Mouse (Mus musculus) liver, embryonic 11.5 days (tissue): Measurements from ENCODE around the gene Cerk. TPM values are rescaled to one million over a fixed set of nuclear protein-coding genes. Genes with fewer than 3 reads are reported as not detected.
"Not testable (repeated sequence)": the region's sequence is repeated elsewhere in the genome, so short reads cannot be mapped to it uniquely, and the experiment has no call there.

Source experiments
- ATAC-seq: fragments of 200-750 bp; cut with Nextera tagmentation; replicated peaks from 2 replicates; pipeline ENCODE4 v1.8.0; 2017; ENCODE audit warnings: moderate number of reproducible peaks, mild to moderate bottlenecking, moderate TSS enrichment, moderate library complexity; ENCODE audit not compliant: low FRiP score
- DNase-seq: peaks from one replicate; pipeline ENCODE4 v3.0.0-alpha.2; 2017; ENCODE audit warnings: low spot score
- H3K27ac ChIP-seq: fragments of 300-500 bp; sonication (generic); 2 replicates; pipeline ENCODE4 v1.5.1; 2014; ENCODE audit warnings: mild to moderate bottlenecking, low read depth, low read length, control low read depth
- H3K27me3 ChIP-seq: fragments of 300-500 bp; sonication (generic); replicated peaks from 2 replicates; pipeline ENCODE4 v1.6.1; 2014; ENCODE audit warnings: low read length, mixed read lengths; ENCODE audit not compliant: control insufficient read depth, insufficient read depth
- H3K36me3 ChIP-seq: fragments of 300-500 bp; sonication (generic); 2 replicates; pipeline ENCODE4 v1.6.1; 2014; ENCODE audit warnings: mild to moderate bottlenecking, low read length, moderate library complexity, mixed read lengths; ENCODE audit not compliant: control insufficient read depth, insufficient read depth
- H3K4me1 ChIP-seq: fragments of 300-500 bp; sonication (generic); replicated peaks from 2 replicates; pipeline ENCODE4 v1.6.1; 2014; ENCODE audit warnings: low read length, mixed read lengths; ENCODE audit not compliant: control insufficient read depth, insufficient read depth
- H3K4me2 ChIP-seq: fragments of 300-500 bp; sonication (generic); 2 replicates; pipeline ENCODE4 v1.6.1; 2014; ENCODE audit warnings: mild to moderate bottlenecking, control low read depth, moderate library complexity
- H3K4me3 ChIP-seq: fragments of 300-500 bp; sonication (generic); 2 replicates; pipeline ENCODE4 v1.5.1; 2014; ENCODE audit warnings: low read depth, low read length, control low read depth
- H3K9ac ChIP-seq: fragments of 300-500 bp; sonication (generic); 2 replicates; pipeline ENCODE4 v1.6.1; 2014; ENCODE audit warnings: low read depth, low read length, control low read depth
- H3K9me3 ChIP-seq: fragments of 300-500 bp; sonication (generic); 2 replicates; pipeline ENCODE4 v1.6.1; 2016; ENCODE audit warnings: low read length, inconsistent platforms, mixed read lengths; ENCODE audit not compliant: control insufficient read depth
- WGBS: fragments of 180-500 bp; shearing (Covaris S2); extraction: QIAGEN DNeasy Blood & Tissue Kit; methylation state at CpG from one replicate; pipeline ENCODE4 v1.1.7; 2014; 5-methylcytosine and 5-hydroxymethylcytosine counted together
- polyA plus RNA-seq: library from polyadenylated mRNA; unstranded; fragments of >200 nt; fragmentation: Nextera tagmentation; extraction: Ambion mirVana; gene quantifications from 2 replicates; pipeline ENCODE4 v1.2.1, GENCODE M21; 2014

Cerk gene
- polyA plus RNA-seq, 1 experiment from 2014 or later, result 8.5 TPM

GRCm38 (mm10) chr15:86201696-86202330, 15.9 kb upstream of the Cerk start:
- H3K4me1 ChIP-seq, result peaks cover 20% of the 10 kb centered on the region
- ATAC-seq (no peak), DNase-seq (no peak)
- 73% methylated on average over 9 of the region's 9 CpGs for WGBS
- no peak overlapping the region for H3K9ac ChIP-seq
- no peaks in the 10 kb centered on the region for H3K9me3 ChIP-seq
- no peaks in the 10 kb centered on the region for H3K36me3 ChIP-seq
- no peak overlapping the region for H3K4me2 ChIP-seq
- peak overlapping the region; percentile 21; the same call in 1 of the 2 replicates for H3K27ac ChIP-seq
- H3K4me3 ChIP-seq, result no peak overlapping the region
- no peaks in the 10 kb centered on the region for H3K27me3 ChIP-seq

GRCm38 (mm10) chr15:86201095-86201494, 15.2 kb upstream of the Cerk start:
- ATAC-seq, result no peak

GRCm38 (mm10) chr15:86200169-86200568, 14.2 kb upstream of the Cerk start:
- ATAC-seq (no peak), DNase-seq (no peak)
- Histone ChIP-seq H3K27me3 (no peaks in the 10 kb centered on the region), H3K36me3 (no peaks in the 10 kb centered on the region), H3K27ac (no peak overlapping the region), H3K9ac (no peak overlapping the region), H3K4me3 (no peak overlapping the region), H3K9me3 (no peaks in the 10 kb centered on the region), H3K4me2 (no peak overlapping the region), H3K4me1 (peaks cover 20% of the 10 kb centered on the region)
- WGBS, result 58% methylated on average over 4 of the region's 4 CpGs

More at GRCm38 (mm10) chr15:86201095-86201494, 15.2 kb upstream of the Cerk start:
- WGBS, result 39% methylated on average over 4 of the region's 4 CpGs
- Histone ChIP-seq H3K4me1 (peaks cover 20% of the 10 kb centered on the region), H3K9ac (no peak overlapping the region), H3K27me3 (no peaks in the 10 kb centered on the region), H3K4me2 (no peak overlapping the region), H3K27ac (no peak overlapping the region; the same call in none of the 2 replicates), H3K9me3 (no peaks in the 10 kb centered on the region), H3K36me3 (no peaks in the 10 kb centered on the region), H3K4me3 (no peak overlapping the region)
- no peak for DNase-seq

- ATAC-seq (no peak), DNase-seq (no peak)
- H3K4me1 ChIP-seq, result peaks cover 18% of the 10 kb centered on the region
- no peaks in the 10 kb centered on the region for H3K36me3 ChIP-seq
- no peak overlapping the region for H3K9ac ChIP-seq
- no peaks in the 10 kb centered on the region for H3K27me3 ChIP-seq
- H3K4me2 ChIP-seq, result no peak overlapping the region
- no peak overlapping the region for H3K27ac ChIP-seq
- H3K4me3 ChIP-seq, result no peak overlapping the region
- WGBS, result 72% methylated on average over 4 of the region's 4 CpGs
- no peaks in the 10 kb centered on the region for H3K9me3 ChIP-seq
These were observed 13.5 kb upstream of the Cerk start for GRCm38 (mm10) chr15:86199482-86199881.

- 77% methylated on average over 5 of the region's 5 CpGs for WGBS
- no peak for ATAC-seq
These were observed 13.1 kb upstream of the Cerk start for GRCm38 (mm10) chr15:86199052-86199451.

GRCm38 (mm10) chr15:86194676-86195453, 8.9 kb upstream of the Cerk start:
- not testable (repeated sequence) for H3K4me3 ChIP-seq, H3K4me2 ChIP-seq, DNase-seq, H3K27ac ChIP-seq, H3K9me3 ChIP-seq, H3K36me3 ChIP-seq, H3K27me3 ChIP-seq, H3K4me1 ChIP-seq, H3K9ac ChIP-seq
- peak; percentile 99 for ATAC-seq
- WGBS, result 68% methylated on average over 55 of the region's 55 CpGs

More at GRCm38 (mm10) chr15:86199052-86199451, 13.1 kb upstream of the Cerk start:
- Histone ChIP-seq H3K36me3 (no peaks in the 10 kb centered on the region), H3K27me3 (no peaks in the 10 kb centered on the region), H3K27ac (no peak overlapping the region), H3K9me3 (no peaks in the 10 kb centered on the region), H3K4me2 (no peak overlapping the region), H3K4me3 (no peak overlapping the region), H3K9ac (no peak overlapping the region), H3K4me1 (peaks cover 17% of the 10 kb centered on the region)
- DNase-seq, result no peak

GRCm38 (mm10) chr15:86191933-86192332, 6.0 kb upstream of the Cerk start:
- ATAC-seq (no peak), DNase-seq (no peak)
- H3K27me3 ChIP-seq, result no peaks in the 10 kb centered on the region
- H3K9me3 ChIP-seq, result no peaks in the 10 kb centered on the region
- no peak overlapping the region for H3K9ac ChIP-seq
- no peak overlapping the region for H3K4me3 ChIP-seq
- no peaks in the 10 kb centered on the region for H3K36me3 ChIP-seq
- no peaks in the 10 kb centered on the region; the same call in none of the 2 replicates for H3K4me1 ChIP-seq
- no peak overlapping the region for H3K27ac ChIP-seq
- no peak overlapping the region for H3K4me2 ChIP-seq
- 65% methylated on average over 3 of the region's 3 CpGs for WGBS

- 28% methylated on average over 1 of the region's 1 CpGs for WGBS
- no peak overlapping the region for H3K4me2 ChIP-seq
- H3K4me1 ChIP-seq, result peaks cover 3% of the 10 kb centered on the region
- no peak overlapping the region for H3K4me3 ChIP-seq
- no peaks in the 10 kb centered on the region for H3K9me3 ChIP-seq
- H3K36me3 ChIP-seq, result no peaks in the 10 kb centered on the region
- DNase-seq (no peak), ATAC-seq (no peak)
- no peak overlapping the region for H3K9ac ChIP-seq
- peaks cover 3% of the 10 kb centered on the region; the same call in 1 of the 2 replicates for H3K27me3 ChIP-seq
- no peak overlapping the region for H3K27ac ChIP-seq
These were observed 5.6 kb upstream of the Cerk start for GRCm38 (mm10) chr15:86191505-86191904.
